Mouse (Mus musculus): ENCODE results near the gene Gm498. TPM values are rescaled to one million over a fixed set of nuclear protein-coding genes. Genes with fewer than 3 reads are reported as not detected.
A peak's percentile ranks its signal among the peaks of the same experiment; 100 is the strongest.

Gm498 gene
- polyA plus RNA-seq, 1 experiment from 2014 or later = not detected

GRCm38 (mm10) chr7:143848768-143849482 is 17.7 kb upstream of the Gm498 start:
- H3K27me3 ChIP-seq (ENCODE audit: control insufficient read depth, insufficient read depth, low read length) = no peaks in the 10 kb centered on the region
- no peak overlapping the region for H3K4me3 ChIP-seq (ENCODE audit: low read depth, low read length)
- DNase-seq (ENCODE audit: low spot score) (no peak), ATAC-seq (ENCODE audit: low FRiP score) (no peak)
- 92% methylated on average over 6 of the region's 8 CpGs for WGBS
- no peak overlapping the region for H3K27ac ChIP-seq (ENCODE audit: low read depth, low read length)
- H3K9me3 ChIP-seq (ENCODE audit: control insufficient read depth, low read length) = no peaks in the 10 kb centered on the region
- no peak overlapping the region for H3K9ac ChIP-seq (ENCODE audit: low read depth, low read length)
- H3K4me1 ChIP-seq (replicated peaks; ENCODE audit: control insufficient read depth, insufficient read depth, low read length) = no peaks in the 10 kb centered on the region
- H3K4me2 ChIP-seq (replicated peaks; ENCODE audit: low read depth, low read length) = no peak overlapping the region
- H3K36me3 ChIP-seq (ENCODE audit: control insufficient read depth, insufficient read depth, low read length) = peaks cover 8% of the 10 kb centered on the region

- Histone ChIP-seq H3K4me3 (ENCODE audit: low read depth, low read length) (no peak overlapping the region), H3K4me2 (replicated peaks; ENCODE audit: low read depth, low read length) (no peak overlapping the region), H3K27ac (ENCODE audit: low read depth, low read length) (no peak overlapping the region), H3K9ac (ENCODE audit: low read depth, low read length) (no peak overlapping the region), H3K36me3 (ENCODE audit: control insufficient read depth, insufficient read depth, low read length) (no peaks in the 10 kb centered on the region), H3K9me3 (ENCODE audit: control insufficient read depth, low read length) (no peaks in the 10 kb centered on the region; the same call in 1 of the 2 replicates), H3K27me3 (ENCODE audit: control insufficient read depth, insufficient read depth, low read length) (no peaks in the 10 kb centered on the region), H3K4me1 (replicated peaks; ENCODE audit: control insufficient read depth, insufficient read depth, low read length) (no peaks in the 10 kb centered on the region)
- no peak for ATAC-seq (ENCODE audit: low FRiP score)
- WGBS = 93% methylated on average over 4 of the region's 4 CpGs
- no peak for DNase-seq (ENCODE audit: low spot score)
Observed at GRCm38 (mm10) chr7:143868874-143869273, 2.2 kb downstream of the Gm498 start.

DNA sequence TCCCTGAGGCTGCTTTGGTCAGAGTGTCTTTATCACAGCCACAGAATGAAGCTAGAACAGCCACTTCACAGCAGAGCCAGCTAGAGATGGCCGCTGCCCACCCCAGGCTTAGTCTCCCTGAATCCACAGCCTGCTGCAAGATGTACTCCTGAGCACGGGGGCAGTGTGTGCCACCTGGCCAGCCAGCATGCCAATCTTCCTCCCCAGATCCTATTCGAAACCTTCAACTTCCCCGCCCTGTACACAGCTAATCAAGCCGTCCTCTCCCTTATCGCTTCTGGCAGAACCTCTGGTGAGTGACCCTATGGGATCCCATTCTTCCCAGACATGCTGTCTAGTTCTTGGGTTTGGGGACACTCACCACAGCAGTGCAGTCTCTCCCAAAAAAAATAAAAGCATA is 17.1 kb downstream of the Gm498 start:
- no peak overlapping the region for H3K4me2 ChIP-seq (replicated peaks; ENCODE audit: low read depth, low read length)
- H3K36me3 ChIP-seq (ENCODE audit: control insufficient read depth, insufficient read depth, low read length) = no peaks in the 10 kb centered on the region
- H3K4me3 ChIP-seq (ENCODE audit: low read depth, low read length) = no peak overlapping the region
- DNase-seq (ENCODE audit: low spot score) (no peak), ATAC-seq (ENCODE audit: low FRiP score) (no peak)
- H3K4me1 ChIP-seq (replicated peaks; ENCODE audit: control insufficient read depth, insufficient read depth, low read length) = no peaks in the 10 kb centered on the region
- WGBS = 81% methylated on average over 6 of the region's 6 CpGs
- H3K27me3 ChIP-seq (ENCODE audit: control insufficient read depth, insufficient read depth, low read length) = no peaks in the 10 kb centered on the region
- no peaks in the 10 kb centered on the region for H3K9me3 ChIP-seq (ENCODE audit: control insufficient read depth, low read length)
- no peak overlapping the region for H3K9ac ChIP-seq (ENCODE audit: low read depth, low read length)
- no peak overlapping the region for H3K27ac ChIP-seq (ENCODE audit: low read depth, low read length)

GRCm38 (mm10) chr7:143891146-143891545 is 24.5 kb downstream of the Gm498 start:
- no peak overlapping the region for H3K4me3 ChIP-seq (ENCODE audit: low read depth, low read length)
- no peaks in the 10 kb centered on the region for H3K9me3 ChIP-seq (ENCODE audit: control insufficient read depth, low read length)
- WGBS = 75% methylated on average over 2 of the region's 2 CpGs
- H3K27me3 ChIP-seq (ENCODE audit: control insufficient read depth, insufficient read depth, low read length) = no peaks in the 10 kb centered on the region
- DNase-seq (ENCODE audit: low spot score) = no peak
- ATAC-seq (ENCODE audit: low FRiP score) = no peak
- no peak overlapping the region for H3K4me2 ChIP-seq (replicated peaks; ENCODE audit: low read depth, low read length)
- no peaks in the 10 kb centered on the region for H3K36me3 ChIP-seq (ENCODE audit: control insufficient read depth, insufficient read depth, low read length)
- no peak overlapping the region for H3K27ac ChIP-seq (ENCODE audit: low read depth, low read length)
- no peak overlapping the region for H3K9ac ChIP-seq (ENCODE audit: low read depth, low read length)
- no peaks in the 10 kb centered on the region for H3K4me1 ChIP-seq (replicated peaks; ENCODE audit: control insufficient read depth, insufficient read depth, low read length)

- 58% methylated on average over 2 of the region's 2 CpGs for WGBS
- no peaks in the 10 kb centered on the region for H3K9me3 ChIP-seq (ENCODE audit: control insufficient read depth, low read length)
- DNase-seq (ENCODE audit: low spot score) (no peak), ATAC-seq (ENCODE audit: low FRiP score) (no peak)
- no peaks in the 10 kb centered on the region for H3K27me3 ChIP-seq (ENCODE audit: control insufficient read depth, insufficient read depth, low read length)
- no peak overlapping the region for H3K9ac ChIP-seq (ENCODE audit: low read depth, low read length)
- H3K36me3 ChIP-seq (ENCODE audit: control insufficient read depth, insufficient read depth, low read length) = no peaks in the 10 kb centered on the region
- no peaks in the 10 kb centered on the region for H3K4me1 ChIP-seq (replicated peaks; ENCODE audit: control insufficient read depth, insufficient read depth, low read length)
- H3K27ac ChIP-seq (ENCODE audit: low read depth, low read length) = no peak overlapping the region
- H3K4me2 ChIP-seq (replicated peaks; ENCODE audit: low read depth, low read length) = no peak overlapping the region
- no peak overlapping the region for H3K4me3 ChIP-seq (ENCODE audit: low read depth, low read length)
Observed at GRCm38 (mm10) chr7:143892361-143892760, 25.7 kb downstream of the Gm498 start.

- H3K9me3 ChIP-seq (ENCODE audit: control insufficient read depth, low read length) = no peaks in the 10 kb centered on the region
- H3K4me3 ChIP-seq (ENCODE audit: low read depth, low read length) = no peak overlapping the region
- ATAC-seq (ENCODE audit: low FRiP score) = no peak
Observed at GRCm38 (mm10) chr7:143900667-143901066, 34.0 kb downstream of the Gm498 start.

GRCm38 (mm10) chr7:143905176-143905575 is 38.5 kb downstream of the Gm498 start:
- Histone ChIP-seq H3K27ac (ENCODE audit: low read depth, low read length) (no peak overlapping the region), H3K4me3 (ENCODE audit: low read depth, low read length) (no peak overlapping the region)
- WGBS = 94% methylated on average over 1 of the region's 1 CpGs

More at GRCm38 (mm10) chr7:143900667-143901066, 34.0 kb downstream of the Gm498 start:
- H3K4me2 ChIP-seq (replicated peaks; ENCODE audit: low read depth, low read length) = no peak overlapping the region
- WGBS = 33% methylated on average over 2 of the region's 2 CpGs
- H3K9ac ChIP-seq (ENCODE audit: low read depth, low read length) = no peak overlapping the region
- peak; percentile 12 for DNase-seq (ENCODE audit: low spot score)
- H3K27ac ChIP-seq (ENCODE audit: low read depth, low read length) = no peak overlapping the region
- no peaks in the 10 kb centered on the region for H3K36me3 ChIP-seq (ENCODE audit: control insufficient read depth, insufficient read depth, low read length)
- H3K4me1 ChIP-seq (replicated peaks; ENCODE audit: control insufficient read depth, insufficient read depth, low read length) = no peaks in the 10 kb centered on the region
- no peaks in the 10 kb centered on the region for H3K27me3 ChIP-seq (ENCODE audit: control insufficient read depth, insufficient read depth, low read length)

DNA sequence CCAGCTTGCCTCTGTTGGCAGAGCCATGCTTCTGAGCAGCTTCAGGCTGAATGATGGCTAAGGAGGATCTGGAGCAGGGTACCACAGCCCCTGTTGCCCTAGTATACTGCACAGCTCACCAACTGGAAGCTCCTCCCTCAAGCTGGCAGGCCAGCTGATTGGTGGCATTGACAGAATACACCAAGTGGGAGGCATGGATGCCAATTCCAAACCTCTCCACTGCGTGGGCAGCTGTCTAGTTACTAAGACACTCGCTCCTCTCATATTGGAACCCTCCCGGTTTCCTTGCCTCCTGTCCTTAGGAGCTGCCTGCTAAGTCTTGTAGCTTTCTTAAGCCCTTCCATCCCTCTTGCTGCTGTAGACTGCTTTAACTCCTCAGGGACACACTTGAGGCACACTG is 39.0 kb downstream of the Gm498 start:
- H3K4me1 ChIP-seq (replicated peaks; ENCODE audit: control insufficient read depth, insufficient read depth, low read length) = no peaks in the 10 kb centered on the region
- H3K4me2 ChIP-seq (replicated peaks; ENCODE audit: low read depth, low read length) = no peak overlapping the region
- no peaks in the 10 kb centered on the region for H3K9me3 ChIP-seq (ENCODE audit: control insufficient read depth, low read length)
- no peaks in the 10 kb centered on the region for H3K27me3 ChIP-seq (ENCODE audit: control insufficient read depth, insufficient read depth, low read length)
- H3K36me3 ChIP-seq (ENCODE audit: control insufficient read depth, insufficient read depth, low read length) = no peaks in the 10 kb centered on the region
- H3K4me3 ChIP-seq (ENCODE audit: low read depth, low read length) = no peak overlapping the region
- ATAC-seq (ENCODE audit: low FRiP score) (no peak), DNase-seq (ENCODE audit: low spot score) (no peak)
- WGBS = 82% methylated on average over 3 of the region's 3 CpGs
- no peak overlapping the region for H3K27ac ChIP-seq (ENCODE audit: low read depth, low read length)
- H3K9ac ChIP-seq (ENCODE audit: low read depth, low read length) = no peak overlapping the region

More at GRCm38 (mm10) chr7:143905176-143905575, 38.5 kb downstream of the Gm498 start:
- Histone ChIP-seq H3K9me3 (ENCODE audit: control insufficient read depth, low read length) (no peaks in the 10 kb centered on the region), H3K9ac (ENCODE audit: low read depth, low read length) (no peak overlapping the region), H3K36me3 (ENCODE audit: control insufficient read depth, insufficient read depth, low read length) (no peaks in the 10 kb centered on the region), H3K4me2 (replicated peaks; ENCODE audit: low read depth, low read length) (no peak overlapping the region), H3K4me1 (replicated peaks; ENCODE audit: control insufficient read depth, insufficient read depth, low read length) (no peaks in the 10 kb centered on the region), H3K27me3 (ENCODE audit: control insufficient read depth, insufficient read depth, low read length) (no peaks in the 10 kb centered on the region)
- ATAC-seq (ENCODE audit: low FRiP score) (no peak), DNase-seq (ENCODE audit: low spot score) (no peak)

- H3K36me3 ChIP-seq (ENCODE audit: control insufficient read depth, insufficient read depth, low read length) = no peaks in the 10 kb centered on the region
- H3K27ac ChIP-seq (ENCODE audit: low read depth, low read length) = no peak overlapping the region
- no peaks in the 10 kb centered on the region for H3K27me3 ChIP-seq (ENCODE audit: control insufficient read depth, insufficient read depth, low read length)
- H3K4me1 ChIP-seq (replicated peaks; ENCODE audit: control insufficient read depth, insufficient read depth, low read length) = no peaks in the 10 kb centered on the region
- no peak overlapping the region for H3K4me2 ChIP-seq (replicated peaks; ENCODE audit: low read depth, low read length)
- H3K4me3 ChIP-seq (ENCODE audit: low read depth, low read length) = no peak overlapping the region
- 86% methylated on average over 8 of the region's 8 CpGs for WGBS
- H3K9ac ChIP-seq (ENCODE audit: low read depth, low read length) = no peak overlapping the region
- DNase-seq (ENCODE audit: low spot score) (no peak), ATAC-seq (ENCODE audit: low FRiP score) (no peak)
- H3K9me3 ChIP-seq (ENCODE audit: control insufficient read depth, low read length) = no peaks in the 10 kb centered on the region
Observed at GRCm38 (mm10) chr7:143913611-143914010, 47.0 kb downstream of the Gm498 start.

Measured in hindbrain, embryonic 11.5 days (tissue).